Mouse (Mus musculus): ENCODE results near the gene Nfkbil1. TPM values are rescaled to one million over a fixed set of nuclear protein-coding genes. Genes with fewer than 3 reads are reported as not detected.

Gene Nfkbil1
- polyA plus RNA-seq, 1 experiment from 2014 or later: 2.3 TPM

- no peak overlapping the region for H3K9ac ChIP-seq (ENCODE audit: low read depth, low read length)
- no peak overlapping the region for H3K4me2 ChIP-seq
- peaks cover 12% of the 10 kb centered on the region for H3K27me3 ChIP-seq (ENCODE audit: control insufficient read depth, insufficient read depth, low read length)
- H3K27ac ChIP-seq (ENCODE audit: low read depth, low read length): no peak overlapping the region
- no peaks in the 10 kb centered on the region for H3K4me1 ChIP-seq (ENCODE audit: control insufficient read depth, insufficient read depth, low read length)
- ATAC-seq (replicated peaks; ENCODE audit: insufficient number of reproducible peaks, low FRiP score, low TSS enrichment): no peak
- H3K9me3 ChIP-seq (replicated peaks; ENCODE audit: control insufficient read depth, low read length): no peaks in the 10 kb centered on the region
- WGBS (ENCODE audit: insufficient replicate concordance): 70% methylated on average over 1 of the region's 1 CpGs
- H3K36me3 ChIP-seq (ENCODE audit: control insufficient read depth, insufficient read depth, low read length): peaks cover 18% of the 10 kb centered on the region
- H3K4me3 ChIP-seq (ENCODE audit: low read depth, low read length): no peak overlapping the region
These were observed 21.8 kb upstream of the Nfkbil1 start for GRCm38 (mm10) chr17:35257378-35257777.

- Histone ChIP-seq H3K36me3 (ENCODE audit: control insufficient read depth, insufficient read depth, low read length) (peaks cover 29% of the 10 kb centered on the region), H3K9ac (ENCODE audit: low read depth, low read length) (no peak overlapping the region), H3K27me3 (ENCODE audit: control insufficient read depth, insufficient read depth, low read length) (peaks cover 3% of the 10 kb centered on the region; the same call in 1 of the 2 replicates), H3K9me3 (replicated peaks; ENCODE audit: control insufficient read depth, low read length) (no peaks in the 10 kb centered on the region), H3K4me3 (ENCODE audit: low read depth, low read length) (no peak overlapping the region), H3K27ac (ENCODE audit: low read depth, low read length) (no peak overlapping the region), H3K4me1 (ENCODE audit: control insufficient read depth, insufficient read depth, low read length) (no peaks in the 10 kb centered on the region), H3K4me2 (no peak overlapping the region)
- WGBS (ENCODE audit: insufficient replicate concordance): 57% methylated on average over 4 of the region's 4 CpGs
- no peak for ATAC-seq (replicated peaks; ENCODE audit: insufficient number of reproducible peaks, low FRiP score, low TSS enrichment)
These were observed 20.1 kb upstream of the Nfkbil1 start for GRCm38 (mm10) chr17:35255704-35256103.

GRCm38 (mm10) chr17:35255301-35255700 is 19.7 kb upstream of the Nfkbil1 start:
- no peaks in the 10 kb centered on the region for H3K9me3 ChIP-seq (replicated peaks; ENCODE audit: control insufficient read depth, low read length)
- H3K4me1 ChIP-seq (ENCODE audit: control insufficient read depth, insufficient read depth, low read length): no peaks in the 10 kb centered on the region
- H3K4me3 ChIP-seq (ENCODE audit: low read depth, low read length): no peak overlapping the region
- peaks cover 3% of the 10 kb centered on the region; the same call in 1 of the 2 replicates for H3K27me3 ChIP-seq (ENCODE audit: control insufficient read depth, insufficient read depth, low read length)
- no peak for ATAC-seq (replicated peaks; ENCODE audit: insufficient number of reproducible peaks, low FRiP score, low TSS enrichment)
- peaks cover 33% of the 10 kb centered on the region for H3K36me3 ChIP-seq (ENCODE audit: control insufficient read depth, insufficient read depth, low read length)
- WGBS (ENCODE audit: insufficient replicate concordance): 61% methylated on average over 3 of the region's 3 CpGs
- no peak overlapping the region for H3K27ac ChIP-seq (ENCODE audit: low read depth, low read length)
- no peak overlapping the region for H3K4me2 ChIP-seq
- H3K9ac ChIP-seq (ENCODE audit: low read depth, low read length): no peak overlapping the region

GRCm38 (mm10) chr17:35254241-35255098 is 18.9 kb upstream of the Nfkbil1 start:
- Histone ChIP-seq H3K4me1 (ENCODE audit: control insufficient read depth, insufficient read depth, low read length) (no peaks in the 10 kb centered on the region), H3K36me3 (ENCODE audit: control insufficient read depth, insufficient read depth, low read length) (peaks cover 36% of the 10 kb centered on the region), H3K27me3 (ENCODE audit: control insufficient read depth, insufficient read depth, low read length) (peaks cover 3% of the 10 kb centered on the region; the same call in 1 of the 2 replicates), H3K9ac (ENCODE audit: low read depth, low read length) (no peak overlapping the region), H3K4me3 (ENCODE audit: low read depth, low read length) (no peak overlapping the region), H3K4me2 (no peak overlapping the region), H3K9me3 (replicated peaks; ENCODE audit: control insufficient read depth, low read length) (no peaks in the 10 kb centered on the region), H3K27ac (ENCODE audit: low read depth, low read length) (no peak overlapping the region)
- ATAC-seq (replicated peaks; ENCODE audit: insufficient number of reproducible peaks, low FRiP score, low TSS enrichment): no peak
- 61% methylated on average over 11 of the region's 11 CpGs for WGBS (ENCODE audit: insufficient replicate concordance)

- 88% methylated on average over 32 of the region's 32 CpGs for WGBS (ENCODE audit: insufficient replicate concordance)
- peaks cover 3% of the 10 kb centered on the region; the same call in 1 of the 2 replicates for H3K27me3 ChIP-seq (ENCODE audit: control insufficient read depth, insufficient read depth, low read length)
- no peak overlapping the region for H3K4me3 ChIP-seq (ENCODE audit: low read depth, low read length)
- ATAC-seq (replicated peaks; ENCODE audit: insufficient number of reproducible peaks, low FRiP score, low TSS enrichment): no peak
- H3K36me3 ChIP-seq (ENCODE audit: control insufficient read depth, insufficient read depth, low read length): peaks cover 46% of the 10 kb centered on the region
- no peak overlapping the region for H3K4me2 ChIP-seq
- no peak overlapping the region for H3K27ac ChIP-seq (ENCODE audit: low read depth, low read length)
- no peaks in the 10 kb centered on the region for H3K4me1 ChIP-seq (ENCODE audit: control insufficient read depth, insufficient read depth, low read length)
- H3K9ac ChIP-seq (ENCODE audit: low read depth, low read length): no peak overlapping the region
- H3K9me3 ChIP-seq (replicated peaks; ENCODE audit: control insufficient read depth, low read length): no peaks in the 10 kb centered on the region
These were observed 17.9 kb upstream of the Nfkbil1 start for GRCm38 (mm10) chr17:35253293-35254093.

GRCm38 (mm10) chr17:35252619-35253292 is 17.2 kb upstream of the Nfkbil1 start:
- H3K36me3 ChIP-seq (ENCODE audit: control insufficient read depth, insufficient read depth, low read length): peaks cover 52% of the 10 kb centered on the region
- H3K9ac ChIP-seq (ENCODE audit: low read depth, low read length): no peak overlapping the region
- no peak overlapping the region for H3K4me2 ChIP-seq
- no peak overlapping the region for H3K4me3 ChIP-seq (ENCODE audit: low read depth, low read length)
- H3K4me1 ChIP-seq (ENCODE audit: control insufficient read depth, insufficient read depth, low read length): no peaks in the 10 kb centered on the region
- no peak for ATAC-seq (replicated peaks; ENCODE audit: insufficient number of reproducible peaks, low FRiP score, low TSS enrichment)
- 85% methylated on average over 18 of the region's 18 CpGs for WGBS (ENCODE audit: insufficient replicate concordance)
- no peaks in the 10 kb centered on the region for H3K9me3 ChIP-seq (replicated peaks; ENCODE audit: control insufficient read depth, low read length)
- H3K27me3 ChIP-seq (ENCODE audit: control insufficient read depth, insufficient read depth, low read length): peaks cover 3% of the 10 kb centered on the region; the same call in 1 of the 2 replicates
- no peak overlapping the region for H3K27ac ChIP-seq (ENCODE audit: low read depth, low read length)

GRCm38 (mm10) chr17:35251981-35252380 is 16.4 kb upstream of the Nfkbil1 start:
- H3K4me2 ChIP-seq: no peak overlapping the region
- 86% methylated on average over 5 of the region's 5 CpGs for WGBS (ENCODE audit: insufficient replicate concordance)
- no peak overlapping the region for H3K27ac ChIP-seq (ENCODE audit: low read depth, low read length)
- no peak for ATAC-seq (replicated peaks; ENCODE audit: insufficient number of reproducible peaks, low FRiP score, low TSS enrichment)
- H3K36me3 ChIP-seq (ENCODE audit: control insufficient read depth, insufficient read depth, low read length): peaks cover 57% of the 10 kb centered on the region
- no peaks in the 10 kb centered on the region for H3K9me3 ChIP-seq (replicated peaks; ENCODE audit: control insufficient read depth, low read length)
- no peak overlapping the region for H3K9ac ChIP-seq (ENCODE audit: low read depth, low read length)
- H3K4me1 ChIP-seq (ENCODE audit: control insufficient read depth, insufficient read depth, low read length): no peaks in the 10 kb centered on the region
- no peak overlapping the region for H3K4me3 ChIP-seq (ENCODE audit: low read depth, low read length)
- no peaks in the 10 kb centered on the region for H3K27me3 ChIP-seq (ENCODE audit: control insufficient read depth, insufficient read depth, low read length)

- Histone ChIP-seq H3K9ac (ENCODE audit: low read depth, low read length) (no peak overlapping the region), H3K27me3 (ENCODE audit: control insufficient read depth, insufficient read depth, low read length) (no peaks in the 10 kb centered on the region), H3K4me2 (no peak overlapping the region), H3K4me3 (ENCODE audit: low read depth, low read length) (no peak overlapping the region), H3K9me3 (replicated peaks; ENCODE audit: control insufficient read depth, low read length) (no peaks in the 10 kb centered on the region), H3K36me3 (ENCODE audit: control insufficient read depth, insufficient read depth, low read length) (peaks cover 64% of the 10 kb centered on the region), H3K4me1 (ENCODE audit: control insufficient read depth, insufficient read depth, low read length) (no peaks in the 10 kb centered on the region), H3K27ac (ENCODE audit: low read depth, low read length) (no peak overlapping the region)
- ATAC-seq (replicated peaks; ENCODE audit: insufficient number of reproducible peaks, low FRiP score, low TSS enrichment): no peak
- 83% methylated on average over 15 of the region's 15 CpGs for WGBS (ENCODE audit: insufficient replicate concordance)
These were observed 15.6 kb upstream of the Nfkbil1 start for GRCm38 (mm10) chr17:35251162-35251719.
